Mouse (Mus musculus): ENCODE results near the gene Csrnp2. TPM values are rescaled to one million over a fixed set of nuclear protein-coding genes. Genes with fewer than 3 reads are reported as not detected.
"Not testable (repeated sequence)": the region's sequence is repeated elsewhere in the genome, so short reads cannot be mapped to it uniquely, and the experiment has no call there.

The Csrnp2 gene
- polyA plus RNA-seq (2012; rRNA removed): 24.4 and 24.7 TPM in 2 replicates

GRCm38 (mm10) chr15:100495102-100495501 is at the start of gene Csrnp2:
Gene Csrnp2, minus strand, starts transcription at chr15:100495488.
- Histone ChIP-seq H3K4me3 (ENCODE audit: insufficient read depth, low read length) (peak within 1 kb of the TSS; percentile 62), H3K27ac (ENCODE audit: insufficient read depth, low read length) (peak within 1 kb of the TSS; percentile 77), H3K4me1 (ENCODE audit: control insufficient read depth, insufficient read depth, low read length) (peaks cover 8% of the 10 kb centered on the region)
- TF ChIP-seq CTCF (IDR thresholded peaks at IDR 0.05; ENCODE audit: extremely low read depth, insufficient read depth, low read length) (no peak), POLR2A (IDR thresholded peaks at IDR 0.05; ENCODE audit: extremely low read depth, insufficient read depth, low read length) (peak; percentile 98)

GRCm38 (mm10) chr15:100543651-100544030 is 48.4 kb upstream of the Csrnp2 start:
- not testable (repeated sequence) for H3K4me1 ChIP-seq (ENCODE audit: control insufficient read depth, insufficient read depth, low read length); H3K4me3 ChIP-seq (ENCODE audit: insufficient read depth, low read length); H3K27ac ChIP-seq (ENCODE audit: insufficient read depth, low read length)

DNA sequence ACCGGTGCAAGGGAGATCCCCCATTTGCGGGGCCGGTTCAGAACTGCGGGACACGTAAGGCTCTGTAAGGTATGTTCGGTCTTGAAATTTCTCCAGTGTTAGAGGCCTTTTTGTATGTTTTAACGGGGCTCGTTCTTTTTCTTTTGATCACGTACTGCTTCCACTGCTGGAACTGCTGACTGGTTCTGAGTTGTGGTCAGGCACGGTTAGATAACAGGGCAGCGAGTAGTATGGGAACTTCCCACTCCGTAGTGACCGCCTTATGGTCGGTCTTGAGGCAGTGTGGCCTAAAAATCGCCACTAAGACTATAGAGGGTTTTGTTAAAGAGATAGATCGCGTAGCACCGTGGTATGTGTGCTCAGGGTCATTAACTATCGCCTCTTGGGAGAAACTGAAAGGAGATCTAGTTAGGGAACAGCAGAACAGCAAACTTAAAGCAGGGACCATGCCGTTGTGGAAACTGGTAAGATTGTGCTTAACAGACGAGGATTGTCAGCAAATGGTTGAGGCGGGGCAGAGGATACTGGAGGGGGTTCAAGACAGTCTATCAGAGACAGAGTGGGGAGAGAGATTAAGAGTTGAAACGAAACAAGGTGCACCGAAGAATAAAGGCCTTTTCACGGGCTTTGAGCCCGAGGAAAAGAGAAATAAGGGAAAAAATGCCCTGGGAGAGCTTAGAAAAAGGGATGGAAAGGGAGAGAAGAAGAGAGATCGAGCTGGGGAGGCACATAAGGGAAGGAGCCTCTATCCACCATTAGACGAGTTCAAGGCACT is 47.8 kb upstream of the Csrnp2 start:
- H3K4me1 ChIP-seq (ENCODE audit: control insufficient read depth, insufficient read depth, low read length); H3K27ac ChIP-seq (ENCODE audit: insufficient read depth, low read length); H3K4me3 ChIP-seq (ENCODE audit: insufficient read depth, low read length): not testable (repeated sequence)

GRCm38 (mm10) chr15:100541426-100541825 is 46.1 kb upstream of the Csrnp2 start:
- Histone ChIP-seq H3K4me3 (ENCODE audit: insufficient read depth, low read length) (no peak overlapping the region), H3K4me1 (ENCODE audit: control insufficient read depth, insufficient read depth, low read length) (peaks cover 2% of the 10 kb centered on the region), H3K27ac (ENCODE audit: insufficient read depth, low read length) (no peak overlapping the region)
- no peak for TF ChIP-seq POLR2A (IDR thresholded peaks at IDR 0.05; ENCODE audit: extremely low read depth, insufficient read depth, low read length)
- TF ChIP-seq CTCF (IDR thresholded peaks at IDR 0.05; ENCODE audit: extremely low read depth, insufficient read depth, low read length): no peak

GRCm38 (mm10) chr15:100541001-100541400 is 45.7 kb upstream of the Csrnp2 start:
- not testable (repeated sequence) for H3K4me3 ChIP-seq (ENCODE audit: insufficient read depth, low read length); H3K4me1 ChIP-seq (ENCODE audit: control insufficient read depth, insufficient read depth, low read length); H3K27ac ChIP-seq (ENCODE audit: insufficient read depth, low read length)

- H3K4me3 ChIP-seq (ENCODE audit: insufficient read depth, low read length): no peak overlapping the region
- H3K4me1 ChIP-seq (ENCODE audit: control insufficient read depth, insufficient read depth, low read length): peaks cover 2% of the 10 kb centered on the region
- no peak overlapping the region for H3K27ac ChIP-seq (ENCODE audit: insufficient read depth, low read length)
- TF ChIP-seq POLR2A (IDR thresholded peaks at IDR 0.05; ENCODE audit: extremely low read depth, insufficient read depth, low read length) (no peak), CTCF (IDR thresholded peaks at IDR 0.05; ENCODE audit: extremely low read depth, insufficient read depth, low read length) (no peak)
Observed at GRCm38 (mm10) chr15:100539411-100539810, 44.1 kb upstream of the Csrnp2 start.

GRCm38 (mm10) chr15:100537913-100538312 is 42.6 kb upstream of the Csrnp2 start:
- Histone ChIP-seq H3K4me1 (ENCODE audit: control insufficient read depth, insufficient read depth, low read length) (peaks cover 2% of the 10 kb centered on the region), H3K4me3 (ENCODE audit: insufficient read depth, low read length) (no peak overlapping the region), H3K27ac (ENCODE audit: insufficient read depth, low read length) (no peak overlapping the region)
- TF ChIP-seq POLR2A (IDR thresholded peaks at IDR 0.05; ENCODE audit: extremely low read depth, insufficient read depth, low read length) (no peak), CTCF (IDR thresholded peaks at IDR 0.05; ENCODE audit: extremely low read depth, insufficient read depth, low read length) (peak; percentile 23; the same call in 1 of the 2 replicates)

- TF ChIP-seq POLR2A (IDR thresholded peaks at IDR 0.05; ENCODE audit: extremely low read depth, insufficient read depth, low read length) (no peak), CTCF (IDR thresholded peaks at IDR 0.05; ENCODE audit: extremely low read depth, insufficient read depth, low read length) (no peak)
- H3K27ac ChIP-seq (ENCODE audit: insufficient read depth, low read length): no peak overlapping the region
Observed at GRCm38 (mm10) chr15:100527900-100528299, 32.6 kb upstream of the Csrnp2 start.

GRCm38 (mm10) chr15:100525405-100525804 is 30.1 kb upstream of the Csrnp2 start:
- no peak overlapping the region for H3K4me3 ChIP-seq (ENCODE audit: insufficient read depth, low read length)
- H3K4me1 ChIP-seq (ENCODE audit: control insufficient read depth, insufficient read depth, low read length): no peaks in the 10 kb centered on the region
- no peak overlapping the region for H3K27ac ChIP-seq (ENCODE audit: insufficient read depth, low read length)
- TF ChIP-seq CTCF (IDR thresholded peaks at IDR 0.05; ENCODE audit: extremely low read depth, insufficient read depth, low read length) (no peak), POLR2A (IDR thresholded peaks at IDR 0.05; ENCODE audit: extremely low read depth, insufficient read depth, low read length) (no peak)

More at GRCm38 (mm10) chr15:100527900-100528299, 32.6 kb upstream of the Csrnp2 start:
- no peaks in the 10 kb centered on the region for H3K4me1 ChIP-seq (ENCODE audit: control insufficient read depth, insufficient read depth, low read length)
- no peak overlapping the region for H3K4me3 ChIP-seq (ENCODE audit: insufficient read depth, low read length)

GRCm38 (mm10) chr15:100520306-100520705 is 25.0 kb upstream of the Csrnp2 start:
- Histone ChIP-seq H3K4me3 (ENCODE audit: insufficient read depth, low read length) (no peak overlapping the region), H3K27ac (ENCODE audit: insufficient read depth, low read length) (no peak overlapping the region), H3K4me1 (ENCODE audit: control insufficient read depth, insufficient read depth, low read length) (no peaks in the 10 kb centered on the region)
- TF ChIP-seq CTCF (IDR thresholded peaks at IDR 0.05; ENCODE audit: extremely low read depth, insufficient read depth, low read length) (no peak), POLR2A (IDR thresholded peaks at IDR 0.05; ENCODE audit: extremely low read depth, insufficient read depth, low read length) (no peak)

Data from cortical plate, adult 2 months (tissue).